Mouse (Mus musculus): ENCODE measurements around the gene Osmr.

DNA sequence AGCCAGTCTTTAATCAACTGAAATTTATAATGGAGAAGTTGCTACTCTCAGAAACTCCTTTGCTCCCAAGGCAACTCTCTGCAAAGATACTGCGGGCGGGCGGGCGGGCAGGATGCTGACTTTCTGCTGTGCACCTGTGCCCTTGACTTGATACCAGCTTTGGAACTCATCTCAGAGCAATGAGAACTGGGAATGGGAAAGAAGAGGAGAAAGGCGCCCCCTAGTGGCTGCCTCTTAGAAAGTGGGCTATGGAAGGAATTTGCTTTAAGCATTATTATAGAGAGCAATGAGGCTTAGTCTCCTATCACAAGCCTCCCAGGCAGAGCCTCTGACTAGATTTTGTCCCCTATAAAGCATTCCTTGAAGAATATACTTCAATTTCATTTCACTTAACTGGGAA is 9.0 kb upstream of the Osmr start:
- TF ChIP-seq GATA1 (IDR thresholded peaks at IDR 0.05; ENCODE audit: borderline replicate concordance, low read length): no peak
- TF ChIP-seq FLI1 (IDR thresholded peaks at IDR 0.05; ENCODE audit: low read length): no peak
